Mouse (Mus musculus) heart, embryonic 16.5 days (tissue): Measurements from ENCODE around the gene Fbxl21. TPM values are rescaled to one million over a fixed set of nuclear protein-coding genes. Genes with fewer than 3 reads are reported as not detected.

ENCODE experiments used
- ATAC-seq: fragments of 200-750 bp; cut with Nextera tagmentation; replicated peaks from 2 replicates; pipeline ENCODE4 v1.8.0; 2017; ENCODE audit warnings: moderate number of reproducible peaks; ENCODE audit not compliant: insufficient read depth, low FRiP score; ENCODE audit errors: extremely low read depth
- H3K27ac ChIP-seq: fragments of 300-500 bp; sonication (generic); 2 replicates; pipeline ENCODE4 v1.5.1; 2014; ENCODE audit warnings: mild to moderate bottlenecking, low read length, control low read depth, moderate library complexity
- H3K27me3 ChIP-seq: fragments of 300-500 bp; sonication (generic); 2 replicates; pipeline ENCODE4 v1.6.1; 2014; ENCODE audit warnings: low read length, mixed read lengths; ENCODE audit not compliant: control insufficient read depth, insufficient read depth
- H3K36me3 ChIP-seq: fragments of 300-500 bp; sonication (generic); 2 replicates; pipeline ENCODE4 v1.6.1; 2014; ENCODE audit not compliant: control insufficient read depth, insufficient read depth
- H3K4me1 ChIP-seq: fragments of 300-500 bp; sonication (generic); 2 replicates; pipeline ENCODE4 v1.6.1; 2014; ENCODE audit warnings: low read length, mixed read lengths; ENCODE audit not compliant: control insufficient read depth, insufficient read depth
- H3K4me2 ChIP-seq: fragments of 300-500 bp; sonication (generic); 2 replicates; pipeline ENCODE4 v1.6.1; 2014; ENCODE audit warnings: low read depth, mild to moderate bottlenecking, control low read depth, low read length
- H3K4me3 ChIP-seq: fragments of 300-500 bp; sonication (generic); 2 replicates; pipeline ENCODE4 v1.5.1; 2014; ENCODE audit warnings: mild to moderate bottlenecking, control low read depth, low read length
- H3K9ac ChIP-seq: fragments of 300-500 bp; sonication (generic); 2 replicates; pipeline ENCODE4 v1.6.1; 2014; ENCODE audit warnings: low read length, control low read depth
- H3K9me3 ChIP-seq: fragments of 300-500 bp; sonication (generic); replicated peaks from 2 replicates; pipeline ENCODE4 v1.6.1; 2016; ENCODE audit warnings: low read length; ENCODE audit not compliant: control insufficient read depth
- whole genome bisulfite sequencing: fragments of 180-500 bp; shearing (Covaris S2); extraction: QIAGEN DNeasy Blood & Tissue Kit; methylation state at CpG from one replicate; pipeline ENCODE4 v1.1.7; 2014; 5-methylcytosine and 5-hydroxymethylcytosine counted together
- polyA plus RNA-seq: library from polyadenylated mRNA; unstranded; fragments of >200 nt; fragmentation: Nextera tagmentation; extraction: Ambion mirVana; gene quantifications from 2 replicates; pipeline ENCODE4 v1.2.1, GENCODE M21; 2015

Gene Fbxl21
- polyA plus RNA-seq, 1 experiment from 2014 or later: 1.00 TPM

DNA sequence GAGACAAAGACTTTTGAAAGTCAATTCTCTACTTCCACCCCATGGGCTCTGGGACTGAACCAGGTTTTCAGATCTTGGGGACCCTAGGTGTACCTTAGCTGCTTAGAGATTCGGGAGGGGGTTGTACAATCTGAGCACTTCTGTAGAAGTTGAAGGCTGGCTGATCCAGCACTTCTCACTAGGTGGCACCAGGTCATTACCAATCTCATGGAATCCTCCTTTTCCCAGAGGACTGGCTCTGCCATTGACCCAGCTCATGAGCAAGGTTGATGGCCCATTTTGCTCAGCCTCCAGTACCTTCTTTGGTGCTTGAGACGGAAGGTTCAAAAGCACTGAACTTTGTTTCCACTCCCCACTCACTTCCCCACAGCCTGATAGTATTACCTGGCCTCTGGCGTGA is 22.1 kb upstream of the Fbxl21 start:
- Histone ChIP-seq H3K4me3 (no peak overlapping the region), H3K4me1 (no peaks in the 10 kb centered on the region), H3K27me3 (no peaks in the 10 kb centered on the region), H3K4me2 (no peak overlapping the region), H3K9me3 (no peaks in the 10 kb centered on the region), H3K27ac (no peak overlapping the region), H3K9ac (no peak overlapping the region), H3K36me3 (no peaks in the 10 kb centered on the region)
- ATAC-seq: no peak
- 65% methylated on average over 3 of the region's 3 CpGs for WGBS

DNA sequence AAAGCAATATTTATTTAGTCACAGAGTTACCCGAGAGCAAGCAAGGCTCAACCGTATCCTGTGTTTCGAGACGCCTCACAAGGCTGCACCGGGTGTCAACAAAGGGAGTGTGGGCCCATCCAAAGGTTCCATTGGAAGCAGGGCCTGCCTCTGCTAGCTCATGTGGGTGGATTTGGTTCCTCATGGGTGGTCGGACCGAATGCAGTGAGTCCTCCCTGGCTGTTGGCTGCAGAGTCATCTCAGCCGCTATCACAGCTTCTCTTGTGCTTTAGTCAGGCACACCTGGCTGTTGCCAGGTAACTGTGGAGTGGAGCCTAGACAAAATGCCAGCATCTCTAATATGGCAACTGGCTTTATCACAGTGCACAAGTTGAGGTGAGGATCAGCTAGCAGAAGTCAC is 21.6 kb upstream of the Fbxl21 start:
- Histone ChIP-seq H3K27me3 (no peaks in the 10 kb centered on the region), H3K4me3 (no peak overlapping the region), H3K4me1 (no peaks in the 10 kb centered on the region), H3K36me3 (no peaks in the 10 kb centered on the region), H3K9ac (no peak overlapping the region), H3K27ac (no peak overlapping the region), H3K4me2 (no peak overlapping the region), H3K9me3 (no peaks in the 10 kb centered on the region)
- 79% methylated on average over 8 of the region's 8 CpGs for WGBS
- ATAC-seq: no peak

GRCm38 (mm10) chr13:56501866-56502420 is 20.3 kb upstream of the Fbxl21 start:
- 55% methylated on average over 6 of the region's 6 CpGs for whole genome bisulfite sequencing
- no peak overlapping the region for H3K9ac ChIP-seq
- no peaks in the 10 kb centered on the region for H3K36me3 ChIP-seq
- no peaks in the 10 kb centered on the region for H3K9me3 ChIP-seq
- H3K4me3 ChIP-seq: no peak overlapping the region
- no peak for ATAC-seq
- H3K4me1 ChIP-seq: no peaks in the 10 kb centered on the region
- H3K27ac ChIP-seq: no peak overlapping the region
- no peaks in the 10 kb centered on the region for H3K27me3 ChIP-seq
- no peak overlapping the region for H3K4me2 ChIP-seq

- no peak overlapping the region for H3K4me2 ChIP-seq
- WGBS: 56% methylated on average over 6 of the region's 6 CpGs
- no peak overlapping the region for H3K9ac ChIP-seq
- no peaks in the 10 kb centered on the region for H3K27me3 ChIP-seq
- no peaks in the 10 kb centered on the region; the same call in 1 of the 2 replicates for H3K9me3 ChIP-seq
- no peak overlapping the region for H3K4me3 ChIP-seq
- H3K36me3 ChIP-seq: no peaks in the 10 kb centered on the region
- H3K4me1 ChIP-seq: no peaks in the 10 kb centered on the region
- ATAC-seq: no peak
- no peak overlapping the region for H3K27ac ChIP-seq
Measured at GRCm38 (mm10) chr13:56506871-56507496, 15.3 kb upstream of the Fbxl21 start.

DNA sequence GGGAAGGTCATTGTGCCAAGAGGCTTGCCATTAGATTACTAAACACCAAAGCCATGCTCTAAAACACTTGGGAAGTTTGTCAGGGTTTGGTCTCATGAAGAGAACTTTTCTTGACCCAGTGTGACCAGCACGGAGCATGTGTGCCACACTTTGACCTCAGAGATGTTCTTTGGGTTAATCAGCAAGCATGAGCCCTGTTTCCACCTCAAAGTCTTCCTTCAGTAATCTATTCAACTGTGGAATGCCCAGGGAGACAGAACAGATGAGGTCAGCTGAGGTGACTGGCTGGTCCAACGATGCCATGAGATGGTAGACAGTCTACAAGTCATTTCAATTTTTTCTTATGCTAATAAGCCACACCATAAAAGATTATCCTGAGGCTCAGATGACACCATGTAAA is 12.5 kb upstream of the Fbxl21 start:
- H3K4me3 ChIP-seq: no peak overlapping the region
- no peak for ATAC-seq

GRCm38 (mm10) chr13:56513595-56513994 is 8.7 kb upstream of the Fbxl21 start:
- H3K4me2 ChIP-seq: no peak overlapping the region
- H3K4me3 ChIP-seq: no peak overlapping the region
- no peaks in the 10 kb centered on the region for H3K4me1 ChIP-seq
- no peak overlapping the region for H3K27ac ChIP-seq
- H3K9ac ChIP-seq: no peak overlapping the region
- ATAC-seq: no peak
- H3K36me3 ChIP-seq: no peaks in the 10 kb centered on the region
- no peaks in the 10 kb centered on the region for H3K27me3 ChIP-seq
- H3K9me3 ChIP-seq: 0 out of 2 replicates have a peak, but pooled peaks cover 2% of the 10 kb centered on the region

More for the DNA sequence above, 12.5 kb upstream of the Fbxl21 start:
- 76% methylated on average over 2 of the region's 2 CpGs for WGBS
- Histone ChIP-seq H3K27me3 (no peaks in the 10 kb centered on the region), H3K9me3 (no peaks in the 10 kb centered on the region; the same call in 1 of the 2 replicates), H3K9ac (no peak overlapping the region), H3K4me1 (no peaks in the 10 kb centered on the region), H3K27ac (no peak overlapping the region), H3K36me3 (no peaks in the 10 kb centered on the region), H3K4me2 (no peak overlapping the region)

DNA sequence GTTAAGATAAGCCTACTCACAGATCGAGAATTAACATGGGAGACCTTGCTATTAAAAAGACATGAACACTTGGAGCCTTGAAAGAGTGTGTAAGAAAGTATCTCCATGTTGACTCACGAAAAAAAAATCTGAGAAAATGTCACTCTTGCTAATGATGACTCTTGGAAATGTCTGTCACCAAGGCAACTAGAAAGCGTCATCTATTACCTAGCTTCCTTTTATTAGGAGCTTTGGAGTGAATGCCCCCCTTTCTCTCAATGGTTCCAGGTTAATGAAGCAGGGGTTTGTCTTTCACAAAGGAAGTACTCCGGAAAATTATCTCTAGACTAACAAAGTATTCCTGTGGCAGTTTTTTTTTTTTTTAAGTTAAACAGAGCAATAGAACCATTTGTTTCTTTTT is 6.0 kb upstream of the Fbxl21 start:
- H3K27me3 ChIP-seq: no peaks in the 10 kb centered on the region
- no peak for ATAC-seq
- H3K9ac ChIP-seq: no peak overlapping the region
- no peak overlapping the region for H3K27ac ChIP-seq
- H3K4me2 ChIP-seq: no peak overlapping the region
- 0 out of 2 replicates have a peak, but pooled peaks cover 2% of the 10 kb centered on the region for H3K9me3 ChIP-seq
- H3K36me3 ChIP-seq: no peaks in the 10 kb centered on the region
- 70% methylated on average over 4 of the region's 4 CpGs for WGBS
- H3K4me1 ChIP-seq: no peaks in the 10 kb centered on the region
- no peak overlapping the region for H3K4me3 ChIP-seq

- 54% methylated on average over 7 of the region's 7 CpGs for WGBS
Measured at GRCm38 (mm10) chr13:56516816-56517215, 5.5 kb upstream of the Fbxl21 start.

GRCm38 (mm10) chr13:56522821-56523167 is 522 bp downstream of the Fbxl21 start:
- Histone ChIP-seq H3K4me1 (no peaks in the 10 kb centered on the region), H3K27ac (no peak overlapping the region), H3K4me2 (peak overlapping the region; percentile 85), H3K9me3 (no peaks in the 10 kb centered on the region), H3K4me3 (peak overlapping the region; percentile 64), H3K27me3 (no peaks in the 10 kb centered on the region), H3K9ac (peak overlapping the region; percentile 69), H3K36me3 (no peaks in the 10 kb centered on the region)
- 6% methylated on average over 8 of the region's 8 CpGs for WGBS
- ATAC-seq: peak; percentile 12; the same call in 1 of the 2 replicates

More at GRCm38 (mm10) chr13:56516816-56517215, 5.5 kb upstream of the Fbxl21 start:
- no peak overlapping the region for H3K9ac ChIP-seq
- 0 out of 2 replicates have a peak, but pooled peaks cover 2% of the 10 kb centered on the region for H3K9me3 ChIP-seq
- no peak for ATAC-seq
- no peaks in the 10 kb centered on the region for H3K27me3 ChIP-seq
- H3K27ac ChIP-seq: no peak overlapping the region
- H3K4me1 ChIP-seq: no peaks in the 10 kb centered on the region
- H3K4me3 ChIP-seq: no peak overlapping the region
- H3K36me3 ChIP-seq: no peaks in the 10 kb centered on the region
- H3K4me2 ChIP-seq: no peak overlapping the region
